Mouse (Mus musculus) ES-Bruce4 (cell line): ENCODE data around the gene Ptprk.

Experiments
- CTCF ChIP-seq: IDR thresholded peaks from one replicate; pipeline ENCODE4 v1.8.1; 2011; ENCODE audit warnings: low read depth, low read length
- EP300 ChIP-seq: IDR thresholded peaks from 2 replicates; pipeline ENCODE4 v1.6.1; 2011; ENCODE audit warnings: low read depth, low read length; ENCODE audit not compliant: insufficient read depth
- POLR2A ChIP-seq: IDR thresholded peaks from one replicate; pipeline ENCODE4 v1.8.1; 2011; ENCODE audit warnings: low read length; ENCODE audit not compliant: insufficient read depth

DNA sequence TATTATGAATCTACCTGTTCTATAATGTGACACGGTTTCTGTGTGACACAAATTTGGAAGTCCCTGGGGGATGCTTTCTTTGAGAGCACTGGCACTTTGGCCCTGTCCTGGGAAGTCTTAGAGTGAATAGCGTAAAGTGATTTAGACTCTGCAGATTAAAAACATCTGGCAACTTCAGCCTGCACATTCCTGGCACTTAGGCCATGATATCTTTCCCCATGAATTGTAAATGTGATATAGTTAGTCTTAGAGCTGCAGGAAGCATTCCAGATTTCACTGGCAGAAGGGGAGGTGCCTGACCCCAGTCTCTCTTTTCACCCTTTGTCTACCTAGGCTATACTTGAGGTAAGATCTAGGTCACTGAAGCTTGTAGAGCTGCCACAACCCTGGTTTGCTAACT is 295.2 kb downstream of the Ptprk start:
- no peak for TF ChIP-seq CTCF
- no peak for TF ChIP-seq EP300
- TF ChIP-seq POLR2A: no peak
